Mouse (Mus musculus) CH12.LX (cell line): ENCODE results near the gene Gm20388. TPM values are rescaled to one million over a fixed set of nuclear protein-coding genes. Genes with fewer than 3 reads are reported as not detected.

Source experiments
- DNase-seq: peaks from one replicate; pipeline ENCODE4 v3.0.0-alpha.2; 2013; ENCODE audit errors: extremely low read depth
- H3K27ac ChIP-seq: 2 replicates; pipeline ENCODE4 v1.5.1; 2012; ENCODE audit warnings: low read depth, mild to moderate bottlenecking, control low read depth, moderate library complexity; ENCODE audit not compliant: insufficient read depth
- H3K27me3 ChIP-seq: replicated peaks from 2 replicates; pipeline ENCODE3; 2012; ENCODE audit warnings: inconsistent platforms
- H3K36me3 ChIP-seq, 2 experiments: replicated peaks in 1 of 2; 2 replicates each; pipeline versions ENCODE3 to v1.6.1; 2012; ENCODE audit warnings: inconsistent platforms in 1 of 2, low read length in 1 of 2, mild to moderate bottlenecking in 1 of 2, mixed read lengths in 1 of 2, moderate library complexity in 1 of 2; ENCODE audit not compliant: control insufficient read depth in 1 of 2, insufficient read depth in 1 of 2
- H3K4me1 ChIP-seq, 2 experiments: 2 replicates each; pipeline ENCODE4 v1.6.1; 2012; ENCODE audit warnings: inconsistent platforms in 1 of 2, moderate library complexity in 1 of 2; ENCODE audit not compliant: insufficient read depth in 2 of 2, control insufficient read depth in 1 of 2
- H3K4me2 ChIP-seq: 2 replicates; pipeline ENCODE4 v1.6.1; 2012; ENCODE audit warnings: low read depth, mild to moderate bottlenecking, control low read depth; ENCODE audit not compliant: poor library complexity, insufficient read depth, severe bottlenecking
- H3K4me3 ChIP-seq, 3 experiments: fragments of 150-350 bp in 1 of 3; sonication (generic) in 1 of 3; replicated peaks in 1 of 3; 2 replicates each; pipeline versions ENCODE3 to v1.5.1; 2011 to 2012; ENCODE audit warnings: low read depth in 2 of 3, low read length in 2 of 3, mild to moderate bottlenecking in 2 of 3, moderate library complexity in 2 of 3, control low read depth in 1 of 3, improper control_type of control experiment in 1 of 3, inconsistent platforms in 1 of 3, mixed read lengths in 1 of 3; ENCODE audit not compliant: poor library complexity in 1 of 3
- H3K79me2 ChIP-seq: replicated peaks from 2 replicates; pipeline ENCODE4 v1.6.1; 2012; ENCODE audit warnings: mild to moderate bottlenecking, moderate library complexity; ENCODE audit not compliant: control insufficient read depth, poor library complexity, insufficient read depth, severe bottlenecking; ENCODE audit errors: extremely low read depth
- H3K9ac ChIP-seq: 2 replicates; pipeline ENCODE4 v1.6.1; 2012; ENCODE audit warnings: low read depth, mild to moderate bottlenecking, control low read depth, moderate library complexity; ENCODE audit not compliant: insufficient read depth
- H3K9me3 ChIP-seq: replicated peaks from 2 replicates; pipeline ENCODE3; 2012; ENCODE audit warnings: low read length, inconsistent platforms, mixed read lengths
- BHLHE40 ChIP-seq: IDR thresholded peaks from 2 replicates; pipeline ENCODE4 v1.6.1; 2011; ENCODE audit warnings: mild to moderate bottlenecking, low read depth, low read length, improper control_type of control experiment
- CHD2 ChIP-seq: IDR thresholded peaks from 2 replicates; pipeline ENCODE4 v1.6.1; 2011; ENCODE audit warnings: low read length, improper control_type of control experiment
- E2F4 ChIP-seq: IDR thresholded peaks from 2 replicates; pipeline ENCODE4 v1.6.1; 2011; ENCODE audit warnings: low read depth, low read length, improper control_type of control experiment; ENCODE audit not compliant: insufficient replicate concordance
- ELF1 ChIP-seq: IDR thresholded peaks from 2 replicates; pipeline ENCODE4 v1.6.1; 2014; ENCODE audit warnings: low read depth, mild to moderate bottlenecking, inconsistent platforms, low read length, improper control_type of control experiment
- EP300 ChIP-seq: IDR thresholded peaks from 2 replicates; pipeline ENCODE4 v1.6.1; 2011; ENCODE audit warnings: low read length, improper control_type of control experiment
- ETS1 ChIP-seq: conservative IDR thresholded peaks from 2 replicates; pipeline ENCODE4 v1.6.1; 2012; ENCODE audit warnings: low read depth, mild to moderate bottlenecking, inconsistent platforms, low read length, improper control_type of control experiment, moderate library complexity
- GABPA ChIP-seq: IDR thresholded peaks from 2 replicates; pipeline ENCODE4 v1.6.1; 2012; ENCODE audit warnings: low read depth, low read length, improper control_type of control experiment, inconsistent platforms; ENCODE audit not compliant: insufficient replicate concordance
- HCFC1 ChIP-seq: IDR thresholded peaks from 2 replicates; pipeline ENCODE4 v1.6.1; 2012; ENCODE audit warnings: low read depth, mild to moderate bottlenecking, inconsistent platforms, low read length, improper control_type of control experiment
- JUND ChIP-seq: conservative IDR thresholded peaks from 2 replicates; pipeline ENCODE4 v1.6.1; 2011; ENCODE audit warnings: low read depth, low read length, improper control_type of control experiment
- MAFK ChIP-seq: IDR thresholded peaks from 2 replicates; pipeline ENCODE4 v1.6.1; 2011; ENCODE audit warnings: low read length, improper control_type of control experiment; ENCODE audit not compliant: insufficient replicate concordance
- MAX ChIP-seq: IDR thresholded peaks from 2 replicates; pipeline ENCODE4 v1.6.1; 2011; ENCODE audit warnings: low read length, improper control_type of control experiment
- MXI1 ChIP-seq: IDR thresholded peaks from 2 replicates; pipeline ENCODE4 v1.6.1; 2011; ENCODE audit warnings: mild to moderate bottlenecking, low read depth, low read length, improper control_type of control experiment
- NELFE ChIP-seq: IDR thresholded peaks from 2 replicates; pipeline ENCODE4 v1.6.1; 2011; ENCODE audit warnings: low read depth, low read length, improper control_type of control experiment
- NRF1 ChIP-seq: IDR thresholded peaks from 2 replicates; pipeline ENCODE4 v1.6.1; 2014; ENCODE audit warnings: low read depth, mild to moderate bottlenecking, inconsistent platforms, low read length, improper control_type of control experiment, moderate library complexity
- PAX5 ChIP-seq: IDR thresholded peaks from 2 replicates; pipeline ENCODE4 v1.6.1; 2012; ENCODE audit warnings: low read length, inconsistent platforms, mixed read lengths
- POLR2A ChIP-seq: IDR thresholded peaks from 2 replicates; pipeline ENCODE4 v1.6.1; 2011; ENCODE audit warnings: low read depth, mild to moderate bottlenecking, improper control_type of control experiment, low read length
- RAD21 ChIP-seq: IDR thresholded peaks from 2 replicates; pipeline ENCODE4 v1.6.1; 2011; ENCODE audit warnings: low read depth, mild to moderate bottlenecking, low read length, improper control_type of control experiment, moderate library complexity
- RCOR1 ChIP-seq: conservative IDR thresholded peaks from 2 replicates; pipeline ENCODE4 v1.6.1; 2012; ENCODE audit warnings: low read depth, mild to moderate bottlenecking, inconsistent platforms, low read length, improper control_type of control experiment
- SIN3A ChIP-seq: IDR thresholded peaks from 2 replicates; pipeline ENCODE4 v1.6.1; 2012; ENCODE audit warnings: low read length, improper control_type of control experiment, inconsistent platforms
- SMC3 ChIP-seq: IDR thresholded peaks from 2 replicates; pipeline ENCODE4 v1.6.1; 2011; ENCODE audit warnings: low read depth, low read length, improper control_type of control experiment
- TBP ChIP-seq: conservative IDR thresholded peaks from 2 replicates; pipeline ENCODE4 v1.6.1; 2011; ENCODE audit warnings: low read depth, low read length, improper control_type of control experiment
- UBTF ChIP-seq: IDR thresholded peaks from 2 replicates; pipeline ENCODE4 v1.6.1; 2012; ENCODE audit warnings: low read depth, mild to moderate bottlenecking, inconsistent platforms, low read length, improper control_type of control experiment, moderate library complexity
- USF2 ChIP-seq: conservative IDR thresholded peaks from 2 replicates; pipeline ENCODE4 v1.6.1; 2011; ENCODE audit warnings: low read depth, low read length, improper control_type of control experiment
- ZKSCAN1 ChIP-seq: IDR thresholded peaks from 2 replicates; pipeline ENCODE4 v1.6.1; 2012; ENCODE audit warnings: low read depth, inconsistent platforms, low read length, improper control_type of control experiment, borderline replicate concordance
- ZMIZ1 ChIP-seq: IDR thresholded peaks from 2 replicates; pipeline ENCODE4 v1.6.1; 2012; ENCODE audit warnings: low read depth, mild to moderate bottlenecking, inconsistent platforms, low read length, improper control_type of control experiment
- ZNF384 ChIP-seq: IDR thresholded peaks from 2 replicates; pipeline ENCODE4 v1.6.1; 2012; ENCODE audit warnings: low read depth, low read length, improper control_type of control experiment, inconsistent platforms
- dilution Hi-C: fragments of 300-500 bp; cut with MboI; formaldehyde crosslinking; loops from 2 replicates; pipeline ENCODE4 v1.14.3; 2020; ENCODE audit warnings: low sequenced_read_pairs; ENCODE audit not compliant: extremely low pct_unique_long_range_greater_than_20kb, extremely low pct_ligation_motif_present
- in situ Hi-C: fragments of 300-500 bp; cut with MboI; formaldehyde crosslinking; loops from 3 replicates; pipeline ENCODE4 v1.14.3; 2019; ENCODE audit warnings: low sequenced_read_pairs, low pct_ligation_motif_present, low pct_unique_long_range_greater_than_20kb, mixed read lengths
- polyA plus RNA-seq: library from polyadenylated mRNA; unstranded; fragments of >175 nt; gene quantifications from 2 replicates; pipeline ENCODE4 v1.2.1, GENCODE M21; 2012; ENCODE audit warnings: low read depth; ENCODE audit not compliant: insufficient read length
- total RNA-seq, 2 experiments: library from RNA; depleted of rRNA; stranded (reverse); fragments of 300-350 nt in 1 of 2; fragments of >200 nt in 1 of 2; gene quantifications; 2 replicates each; pipeline ENCODE4 v1.2.3; 2012 to 2014

The Gm20388 gene
- total and polyA plus RNA-seq, 3 experiments: 14.8 to 26.3 (median 22.2) TPM

DNA sequence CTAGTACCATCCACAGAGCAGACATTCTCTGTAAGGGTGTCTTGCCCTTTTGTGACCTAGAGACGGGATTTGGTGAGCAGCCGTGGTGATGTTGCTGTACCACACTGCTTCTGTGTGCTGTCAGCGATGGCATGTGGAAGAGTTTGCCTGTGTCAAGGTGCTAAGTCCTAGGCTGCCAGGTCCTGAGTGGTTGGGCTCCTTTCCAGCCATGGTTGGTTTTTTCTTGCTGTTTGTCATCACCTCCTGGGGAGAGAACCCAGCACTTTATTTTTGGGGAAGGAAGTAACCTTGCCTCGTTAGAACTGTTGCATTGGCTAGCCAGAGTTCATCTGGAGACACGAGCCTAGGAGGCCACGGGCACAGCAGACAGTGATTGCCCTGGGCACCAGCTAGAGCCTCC lies 24.9 kb downstream of the Gm20388 start:
- no peak for TF ChIP-seq SIN3A
- no peak for TF ChIP-seq E2F4
- TF ChIP-seq BHLHE40: no peak
- no peak for TF ChIP-seq RCOR1
- no peak for TF ChIP-seq NELFE
- no peak for TF ChIP-seq TBP
- TF ChIP-seq MAFK: no peak
- TF ChIP-seq MXI1: no peak
- no peak for TF ChIP-seq GABPA
- TF ChIP-seq SMC3: no peak
- no peak for TF ChIP-seq ZMIZ1
- no peak for TF ChIP-seq POLR2A
- no peak for TF ChIP-seq UBTF
- peaks cover 68 to 95% of the 10 kb centered on the region in 2 experiments for H3K36me3 ChIP-seq
- H3K4me2 ChIP-seq: no peak overlapping the region
- dilution Hi-C loops: no loop called here
- H3K9ac ChIP-seq: no peak overlapping the region
- in situ Hi-C loops: no loop called here
- no peak overlapping the region for H3K27ac ChIP-seq
- peaks cover 51% of the 10 kb centered on the region for H3K79me2 ChIP-seq
- no peaks in the 10 kb centered on the region for H3K27me3 ChIP-seq
- H3K4me3 ChIP-seq: no peak overlapping the region
- peaks cover 0 to 5% of the 10 kb centered on the region in 2 experiments; a peak in 2 of 4 replicates for H3K4me1 ChIP-seq
- no peak for DNase-seq
- H3K9me3 ChIP-seq: no peaks in the 10 kb centered on the region

DNA sequence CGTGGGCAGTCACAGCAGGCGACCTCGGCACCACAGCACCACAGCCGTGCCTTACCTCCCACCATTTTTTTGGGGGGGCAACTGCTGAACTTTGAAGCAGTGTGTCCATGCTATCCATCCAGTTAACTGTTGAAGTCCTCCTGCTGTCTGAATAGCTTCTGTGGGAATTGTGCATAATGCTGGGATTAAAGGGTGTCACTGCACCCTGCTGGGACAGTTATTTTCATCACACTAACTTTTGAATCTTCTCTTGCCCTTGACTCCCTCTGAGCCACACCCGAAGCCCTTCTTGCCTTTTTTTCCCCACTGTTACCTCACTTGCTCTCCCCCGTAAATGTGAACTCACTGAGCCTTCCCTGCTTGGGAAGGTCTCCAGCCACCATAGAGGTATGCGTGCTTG lies 27.8 kb downstream of the Gm20388 start:
- no peaks in the 10 kb centered on the region for H3K9me3 ChIP-seq
- DNase-seq: no peak
- H3K9ac ChIP-seq: no peak overlapping the region
- peaks cover 69 to 97% of the 10 kb centered on the region in 2 experiments for H3K36me3 ChIP-seq
- H3K4me3 ChIP-seq: no peak overlapping the region
- no peaks in the 10 kb centered on the region for H3K27me3 ChIP-seq
- in situ Hi-C loops: no loop called here
- dilution Hi-C loops: no loop called here
- H3K4me1 ChIP-seq: no peaks in the 10 kb centered on the region
- peaks cover 27% of the 10 kb centered on the region for H3K79me2 ChIP-seq
- H3K27ac ChIP-seq: no peak overlapping the region
- no peak for TF ChIP-seq JUND
- no peak for TF ChIP-seq EP300
- TF ChIP-seq MAFK: no peak
- TF ChIP-seq PAX5: no peak
- no peak for TF ChIP-seq ZKSCAN1
- TF ChIP-seq ELF1: no peak
- no peak for TF ChIP-seq NRF1
- no peak for TF ChIP-seq BHLHE40
- no peak for TF ChIP-seq USF2
- no peak for TF ChIP-seq GABPA
- no peak for TF ChIP-seq SMC3
- no peak for TF ChIP-seq RAD21
- TF ChIP-seq ETS1: no peak
- no peak for TF ChIP-seq MAX
- TF ChIP-seq HCFC1: no peak
- no peak for TF ChIP-seq CHD2
- no peak for TF ChIP-seq TBP
- no peak for TF ChIP-seq ZNF384
- no peak overlapping the region for H3K4me2 ChIP-seq
